Mouse (Mus musculus): ENCODE measurements at regions not wholly inside any gene's neighbourhood (a gene's known extent, or its start where the extent isn't known, plus 50 kb on each side); places are given as distances from the start of the nearest gene placed in this dataset.

GRCm38 (mm10) chr8:25307511-25307910 is 483.3 kb upstream of the Adam5 start:
- TF ChIP-seq CTCF (IDR thresholded peaks at IDR 0.05; ENCODE audit: low read depth), result no peak
- no peak overlapping the region for H3K4me3 ChIP-seq (ENCODE audit: low read depth, low read length)
- H3K4me2 ChIP-seq, result no peak overlapping the region
- no peaks in the 10 kb centered on the region for H3K36me3 ChIP-seq (ENCODE audit: insufficient read depth)
- H3K9me3 ChIP-seq (ENCODE audit: low read depth, low read length), result no peaks in the 10 kb centered on the region
- WGBS, result 77% methylated on average over 11 of the region's 11 CpGs
- no peak overlapping the region for H3K9ac ChIP-seq
- ATAC-seq (ENCODE audit: insufficient read depth) (no peak), DNase-seq (peak; percentile 28)
- no peaks in the 10 kb centered on the region for H3K27me3 ChIP-seq (ENCODE audit: insufficient read depth, low read length)
- peaks cover 5% of the 10 kb centered on the region; the same call in 1 of the 2 replicates for H3K4me1 ChIP-seq (ENCODE audit: insufficient read depth)
- no peak overlapping the region for H3K27ac ChIP-seq (ENCODE audit: low read depth)

- H3K27ac ChIP-seq (ENCODE audit: low read depth), result no peak overlapping the region
Measured at GRCm38 (mm10) chr8:25306769-25307491, 482.8 kb upstream of the Adam5 start.

More at GRCm38 (mm10) chr8:25306769-25307491, 482.8 kb upstream of the Adam5 start:
- no peak overlapping the region for H3K9ac ChIP-seq
- H3K4me1 ChIP-seq (ENCODE audit: insufficient read depth), result peaks cover 5% of the 10 kb centered on the region; the same call in 1 of the 2 replicates
- H3K4me2 ChIP-seq, result no peak overlapping the region
- H3K27me3 ChIP-seq (ENCODE audit: insufficient read depth, low read length), result no peaks in the 10 kb centered on the region
- H3K4me3 ChIP-seq (ENCODE audit: low read depth, low read length), result no peak overlapping the region
- ATAC-seq (ENCODE audit: insufficient read depth) (no peak), DNase-seq (peak; percentile 72)
- no peaks in the 10 kb centered on the region for H3K9me3 ChIP-seq (ENCODE audit: low read depth, low read length)
- no peak for TF ChIP-seq CTCF (IDR thresholded peaks at IDR 0.05; ENCODE audit: low read depth)
- 49% methylated on average over 15 of the region's 15 CpGs for WGBS
- H3K36me3 ChIP-seq (ENCODE audit: insufficient read depth), result no peaks in the 10 kb centered on the region
